Mouse (Mus musculus): ENCODE results near the gene Calr4. TPM values are rescaled to one million over a fixed set of nuclear protein-coding genes. Genes with fewer than 3 reads are reported as not detected.
A peak's percentile ranks its signal among the peaks of the same experiment; 100 is the strongest.

Gene Calr4
- total RNA-seq (2021) = under 1 TPM; 0.36 to 0.94 TPM

DNA sequence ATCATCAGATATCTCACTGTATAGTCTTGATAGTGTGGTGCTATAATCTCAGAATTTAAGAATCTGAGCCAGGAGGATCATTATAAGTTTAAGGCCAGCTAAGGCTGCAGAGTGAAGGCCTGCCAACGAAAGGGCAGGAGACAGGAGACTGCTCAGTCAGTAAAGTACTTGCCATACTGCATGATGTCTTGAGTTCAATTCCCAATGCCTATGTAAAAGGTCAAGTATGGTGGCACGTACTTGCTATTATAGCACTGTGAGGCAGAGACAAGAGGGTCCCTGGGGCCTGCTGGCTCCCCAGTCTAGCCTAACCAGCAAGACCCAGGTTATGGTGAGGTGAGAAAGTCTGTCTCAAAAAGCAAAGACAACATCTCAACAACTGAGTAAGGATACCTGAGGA lies at the start of gene Calr4:
Gene Calr4, plus strand, starts transcription at position 301 of the 400 bp plus-strand sequence.
- intact Hi-C loops (cut with DNase I) = no loop called here

DNA sequence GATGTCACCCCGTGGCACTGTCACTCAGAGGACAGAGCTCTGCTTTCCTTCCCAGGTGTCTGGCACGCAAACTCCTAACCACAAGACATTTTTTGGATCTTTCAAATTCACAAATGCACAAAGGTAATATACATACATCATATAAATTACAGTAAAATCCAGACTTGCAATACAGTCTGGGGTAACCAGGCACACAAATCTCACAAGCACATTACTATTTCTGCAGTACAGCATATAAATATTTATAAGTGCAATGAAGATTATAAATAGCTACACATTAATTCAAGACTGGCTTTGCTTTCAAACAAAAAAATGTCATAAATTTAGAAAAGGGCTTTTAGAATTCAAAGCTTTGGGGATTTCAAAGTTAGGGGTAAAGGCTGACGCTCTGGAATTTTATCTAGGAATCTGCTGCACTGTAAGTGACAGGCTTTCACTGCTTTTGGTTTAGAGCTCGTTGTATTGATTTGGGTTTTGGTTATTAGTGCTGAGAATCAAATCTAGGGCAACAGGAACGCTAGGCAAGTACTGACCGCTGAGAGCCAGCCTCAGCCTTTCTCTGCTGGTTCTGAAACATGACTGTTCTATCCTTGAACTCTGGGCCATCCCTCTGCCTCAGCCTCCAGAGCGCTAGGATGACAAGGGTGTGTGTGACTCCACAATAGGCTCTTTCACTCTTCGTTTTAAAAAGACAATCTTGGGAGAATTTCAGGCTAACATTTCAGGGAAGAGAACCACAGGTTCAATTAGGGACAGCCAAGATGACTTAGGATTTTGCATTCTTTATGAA lies 48.5 kb upstream of the Calr4 start:
- no peak for DNase-seq (ENCODE audit: low spot score in 2 of 2)
- intact Hi-C loops (cut with DNase I) = no loop called here

More for the DNA sequence above, at the start of gene Calr4:
- DNase-seq (ENCODE audit: low spot score in 2 of 2) = no peak

DNA sequence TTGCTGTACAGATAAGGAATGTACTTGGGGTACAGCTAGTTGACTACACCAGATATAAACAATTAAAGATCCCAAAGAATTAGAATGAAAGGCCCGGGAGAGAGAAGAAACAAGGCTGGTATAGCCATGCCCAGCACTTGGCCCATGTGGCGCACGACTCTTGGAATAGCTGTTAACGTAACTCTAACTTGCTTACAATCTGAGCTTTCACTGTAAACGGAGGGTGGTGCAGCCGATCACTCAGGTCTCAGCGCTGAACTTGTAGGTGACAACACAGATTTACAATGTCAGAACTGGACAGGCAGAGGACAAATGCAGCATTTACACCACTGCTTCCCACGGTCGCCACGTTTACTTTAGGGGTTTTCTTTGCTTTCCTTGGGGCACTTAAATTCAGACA lies 42.7 kb upstream of the Calr4 start:
- intact Hi-C loops (cut with DNase I) = no loop called here
- no peak for DNase-seq (ENCODE audit: low spot score in 2 of 2)

- no peak for DNase-seq (ENCODE audit: low spot score in 2 of 2)
- intact Hi-C loops (cut with DNase I) = no loop called here
Observed at GRCm38 (mm10) chr4:109193886-109194285, 40.4 kb upstream of the Calr4 start.

GRCm38 (mm10) chr4:109195900-109196629 lies 38.2 kb upstream of the Calr4 start:
- no peak for DNase-seq (ENCODE audit: low spot score in 2 of 2)
- intact Hi-C loops (cut with DNase I) = no loop called here

- intact Hi-C loops (cut with DNase I) = no loop called here
Observed at GRCm38 (mm10) chr4:109199069-109199468, 35.2 kb upstream of the Calr4 start.

DNA sequence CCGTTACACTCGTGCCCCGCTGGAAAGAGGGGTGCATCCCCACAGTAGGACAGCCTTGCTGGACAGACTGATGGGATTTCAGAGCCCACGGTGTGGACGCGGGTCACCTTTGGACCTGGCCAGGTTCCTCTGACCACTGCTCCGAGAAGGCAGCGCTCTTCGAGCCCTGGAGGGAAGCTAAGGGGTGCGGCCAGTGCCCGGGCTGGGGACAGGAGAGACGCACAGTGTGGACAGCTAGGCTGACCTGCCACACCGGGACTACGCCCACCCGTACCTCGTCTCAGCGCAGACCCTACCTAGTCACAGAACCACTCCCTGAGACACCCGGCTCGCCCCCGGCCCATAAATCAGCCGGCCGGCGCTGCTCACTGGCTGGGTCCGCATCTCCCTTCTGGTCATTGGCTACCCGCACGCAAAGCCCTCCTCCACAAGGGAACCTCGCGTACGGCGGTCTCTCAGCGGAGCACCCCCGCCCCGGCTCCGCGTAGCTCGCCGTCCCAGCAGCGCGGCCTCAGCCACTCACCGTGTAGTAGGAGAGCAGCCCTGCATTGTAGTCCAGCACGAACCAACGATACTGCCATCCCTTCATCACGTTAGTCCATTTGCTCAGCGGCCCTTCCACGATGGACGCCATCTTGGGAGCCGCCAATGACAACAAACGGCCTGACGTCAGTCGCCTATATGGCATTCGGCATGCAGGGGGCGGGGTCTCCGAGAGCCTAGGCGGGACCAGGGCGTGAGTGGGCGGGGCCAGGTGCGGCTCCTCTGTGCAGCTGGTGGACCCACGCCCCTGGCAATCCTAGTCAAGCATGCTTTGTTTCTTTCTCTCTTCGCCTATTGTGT lies 32.5 kb upstream of the Calr4 start, which contains the start of gene Osbpl9:
Gene Osbpl9, minus strand, starts transcription at position 691 of the 843 bp plus-strand sequence.
- peak; percentile 97 for DNase-seq (ENCODE audit: low spot score in 2 of 2)
- intact Hi-C loops (cut with DNase I) = no loop called here

More at GRCm38 (mm10) chr4:109199069-109199468, 35.2 kb upstream of the Calr4 start:
- DNase-seq (ENCODE audit: low spot score in 2 of 2) = no peak

DNA sequence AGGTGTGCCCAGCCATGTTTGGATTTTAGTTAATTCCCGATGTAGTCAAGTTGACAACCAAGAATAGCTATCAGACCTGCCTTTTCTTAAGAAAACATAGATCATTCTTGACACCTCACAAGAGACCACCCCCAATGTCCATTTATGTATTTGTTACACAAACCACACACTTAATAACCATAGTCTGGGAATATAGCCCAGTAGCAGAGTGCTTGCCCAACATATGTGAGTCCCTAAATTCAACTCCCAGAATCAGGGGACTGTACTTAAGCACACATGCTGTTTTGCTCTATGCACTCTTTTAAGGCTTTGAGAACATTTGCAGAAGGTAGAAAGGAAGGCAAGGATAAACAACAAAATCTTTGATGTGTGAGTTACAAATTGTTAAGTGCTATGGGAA lies 30.4 kb upstream of the Calr4 start:
- DNase-seq (ENCODE audit: low spot score in 2 of 2) = no peak
- intact Hi-C loops (cut with DNase I) = no loop called here

GRCm38 (mm10) chr4:109204416-109204815 lies 29.9 kb upstream of the Calr4 start:
- intact Hi-C loops (cut with DNase I) = no loop called here
- DNase-seq (ENCODE audit: low spot score in 2 of 2) = no peak

GRCm38 (mm10) chr4:109207524-109207923 lies 26.8 kb upstream of the Calr4 start:
- intact Hi-C loops (cut with DNase I) = no loop called here
- no peak for DNase-seq (ENCODE audit: low spot score in 2 of 2)

DNA sequence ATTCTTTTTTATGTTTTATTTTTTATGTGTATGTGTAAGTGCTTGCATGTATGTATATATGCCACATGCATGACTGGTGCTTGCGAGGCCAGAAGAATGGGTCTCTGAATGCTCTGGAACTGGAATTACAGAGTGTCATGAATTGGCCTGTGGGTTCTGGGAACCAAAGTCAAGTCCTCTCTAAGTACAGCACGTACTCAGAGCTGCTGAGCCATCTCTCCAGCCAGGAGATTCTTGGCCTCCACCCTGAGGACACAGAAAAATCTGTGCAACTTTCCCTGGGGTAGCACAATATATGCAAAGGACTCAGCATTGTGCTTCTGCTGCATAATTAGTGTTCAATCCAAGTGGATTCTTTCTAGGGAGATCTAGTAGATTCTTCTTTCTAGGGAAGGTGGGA lies 24.0 kb upstream of the Calr4 start:
- intact Hi-C loops (cut with DNase I) = no loop called here
- DNase-seq (ENCODE audit: low spot score in 2 of 2) = no peak

- no peak for DNase-seq (ENCODE audit: low spot score in 2 of 2)
- intact Hi-C loops (cut with DNase I) = no loop called here
Observed at GRCm38 (mm10) chr4:109210881-109211280, 23.4 kb upstream of the Calr4 start.

DNA sequence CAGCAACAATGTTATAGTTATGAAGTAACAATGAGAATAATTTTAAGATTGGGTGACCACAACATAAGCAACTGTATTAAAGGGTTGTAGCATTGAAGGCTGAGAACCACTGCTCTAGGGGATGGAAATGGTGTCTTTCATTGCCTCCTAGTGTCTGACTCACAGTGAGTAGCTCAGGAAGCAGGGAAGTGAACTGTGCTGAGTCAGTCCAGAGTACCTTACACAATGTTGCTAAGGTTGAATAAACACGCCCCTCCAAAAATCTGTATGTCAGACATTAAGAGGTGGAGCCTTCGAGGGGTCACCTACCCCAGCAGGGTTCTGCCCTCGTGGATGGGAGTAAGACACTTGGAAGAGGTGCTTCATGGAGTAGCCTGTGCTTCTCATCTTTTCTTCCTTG lies 20.3 kb upstream of the Calr4 start:
- intact Hi-C loops (cut with DNase I) = no loop called here

GRCm38 (mm10) chr4:109218008-109218407 lies 16.3 kb upstream of the Calr4 start:
- intact Hi-C loops (cut with DNase I) = no loop called here
- DNase-seq (ENCODE audit: low spot score in 2 of 2) = no peak

More for the DNA sequence above, 20.3 kb upstream of the Calr4 start:
- no peak for DNase-seq (ENCODE audit: low spot score in 2 of 2)

GRCm38 (mm10) chr4:109220441-109220940 lies 13.8 kb upstream of the Calr4 start:
- DNase-seq (ENCODE audit: low spot score in 2 of 2) = no peak
- intact Hi-C loops (cut with DNase I) = no loop called here

GRCm38 (mm10) chr4:109222001-109222400 lies 12.3 kb upstream of the Calr4 start:
- DNase-seq (ENCODE audit: low spot score in 2 of 2) = no peak
- intact Hi-C loops (cut with DNase I) = no loop called here

GRCm38 (mm10) chr4:109224762-109225552 lies 9.3 kb upstream of the Calr4 start:
- DNase-seq (ENCODE audit: low spot score in 2 of 2) = peak; percentile 63 to 73
- intact Hi-C loops (cut with DNase I) = no loop called here

- intact Hi-C loops (cut with DNase I) = no loop called here
Observed at GRCm38 (mm10) chr4:109225606-109226005, 8.7 kb upstream of the Calr4 start.

GRCm38 (mm10) chr4:109226071-109226470 lies 8.2 kb upstream of the Calr4 start:
- intact Hi-C loops (cut with DNase I) = no loop called here

More at GRCm38 (mm10) chr4:109225606-109226005, 8.7 kb upstream of the Calr4 start:
- no peak for DNase-seq (ENCODE audit: low spot score in 2 of 2)

More at GRCm38 (mm10) chr4:109226071-109226470, 8.2 kb upstream of the Calr4 start:
- DNase-seq (ENCODE audit: low spot score in 2 of 2) = no peak
